Mouse (Mus musculus) small intestine, adult 2 months (tissue): ENCODE results near the gene Lsamp. TPM values are rescaled to one million over a fixed set of nuclear protein-coding genes. Genes with fewer than 3 reads are reported as not detected.

ENCODE experiments used
- H3K27ac ChIP-seq: fragments of 200-500 bp; 2 replicates; pipeline ENCODE4 v1.5.1; 2012; ENCODE audit warnings: low read depth, low read length, control low read depth, inconsistent platforms; ENCODE audit not compliant: insufficient read depth
- H3K27me3 ChIP-seq: fragments of 200-500 bp; 2 replicates; pipeline ENCODE4 v1.6.1; 2012; ENCODE audit warnings: mild to moderate bottlenecking, moderate library complexity, low read length, inconsistent platforms; ENCODE audit not compliant: control insufficient read depth, insufficient read depth
- H3K36me3 ChIP-seq: fragments of 200-500 bp; 2 replicates; pipeline ENCODE4 v1.6.1; 2012; ENCODE audit warnings: mild to moderate bottlenecking, low read length, control low read depth, inconsistent platforms; ENCODE audit not compliant: control insufficient read depth, insufficient read depth
- H3K4me1 ChIP-seq: fragments of 200-500 bp; 2 replicates; pipeline ENCODE4 v1.6.1; 2012; ENCODE audit warnings: low read length, inconsistent platforms, mixed read lengths; ENCODE audit not compliant: control insufficient read depth, insufficient read depth, insufficient read length
- H3K4me3 ChIP-seq: fragments of 200-500 bp; 2 replicates; pipeline ENCODE4 v1.5.1; 2012; ENCODE audit warnings: low read depth, mild to moderate bottlenecking, control low read depth, inconsistent platforms, low read length, moderate library complexity
- CTCF ChIP-seq: fragments of 200-500 bp; IDR thresholded peaks from 2 replicates; pipeline ENCODE4 v1.5.1; 2012; ENCODE audit warnings: low read depth, mild to moderate bottlenecking, control low read depth, inconsistent platforms, low read length, moderate library complexity, mixed read lengths; ENCODE audit not compliant: insufficient replicate concordance, insufficient read length; ENCODE audit errors: extremely low read depth
- POLR2A ChIP-seq: fragments of 200-500 bp; IDR thresholded peaks from 2 replicates; pipeline ENCODE4 v1.6.1; 2012; ENCODE audit warnings: low read depth, mild to moderate bottlenecking, control low read depth, inconsistent platforms, low read length, moderate library complexity
- WGBS: fragments of 180-500 bp; shearing (Covaris S2); methylation state at CpG from one replicate; pipeline ENCODE4 v1.1.7; 2018; 5-methylcytosine and 5-hydroxymethylcytosine counted together
- polyA plus RNA-seq: library from polyadenylated mRNA; depleted of rRNA; stranded (reverse); fragments of >200 nt; gene quantifications from 2 replicates; pipeline ENCODE4 v1.2.3, GENCODE M21; 2012; rRNA removed

The Lsamp gene
- polyA plus RNA-seq, result 0.08 and 0.09 TPM in 2 replicates

- H3K36me3 ChIP-seq, result no peaks in the 10 kb centered on the region
- peak within 1 kb of the TSS; percentile 46 for H3K4me3 ChIP-seq
- 4% methylated on average over 24 of the region's 24 CpGs for WGBS
- H3K27ac ChIP-seq, result no peak within 1 kb of the TSS
- TF ChIP-seq CTCF (peak; percentile 22; the same call in 1 of the 2 replicates), POLR2A (no peak)
- H3K27me3 ChIP-seq, result no peaks in the 10 kb centered on the region
- H3K4me1 ChIP-seq, result no peaks in the 10 kb centered on the region
Observed at GRCm38 (mm10) chr16:39984205-39984634, at the start of gene Lsamp. Gene Lsamp, plus strand, starts transcription at chr16:39984361.

- H3K36me3 ChIP-seq, result no peaks in the 10 kb centered on the region
- 96% methylated on average over 2 of the region's 2 CpGs for whole genome bisulfite sequencing
- H3K4me1 ChIP-seq, result no peaks in the 10 kb centered on the region
- H3K4me3 ChIP-seq, result no peak overlapping the region
- TF ChIP-seq POLR2A (no peak), CTCF (no peak)
- H3K27me3 ChIP-seq, result no peaks in the 10 kb centered on the region
- H3K27ac ChIP-seq, result no peak overlapping the region
Observed at GRCm38 (mm10) chr16:39957686-39958085, 26.5 kb upstream of the Lsamp start.

- H3K27me3 ChIP-seq, result no peaks in the 10 kb centered on the region
- no peak overlapping the region for H3K27ac ChIP-seq
- no peaks in the 10 kb centered on the region for H3K4me1 ChIP-seq
- 43% methylated on average over 1 of the region's 1 CpGs for WGBS
- no peak overlapping the region for H3K4me3 ChIP-seq
- no peaks in the 10 kb centered on the region for H3K36me3 ChIP-seq
- TF ChIP-seq POLR2A (no peak), CTCF (no peak)
Observed at GRCm38 (mm10) chr16:39972712-39973111, 11.4 kb upstream of the Lsamp start.

GRCm38 (mm10) chr16:39984635-39985291, 602 bp downstream of the Lsamp start:
- Histone ChIP-seq H3K36me3 (no peaks in the 10 kb centered on the region), H3K27me3 (no peaks in the 10 kb centered on the region), H3K4me3 (peak overlapping the region; percentile 46), H3K4me1 (no peaks in the 10 kb centered on the region), H3K27ac (no peak overlapping the region)
- TF ChIP-seq POLR2A, result no peak
- no peak for TF ChIP-seq CTCF
- WGBS, result 4% methylated on average over 29 of the region's 29 CpGs

- Histone ChIP-seq H3K4me3 (no peak overlapping the region), H3K27me3 (no peaks in the 10 kb centered on the region), H3K27ac (no peak overlapping the region), H3K36me3 (no peaks in the 10 kb centered on the region), H3K4me1 (no peaks in the 10 kb centered on the region)
- TF ChIP-seq CTCF, result no peak
- no peak for TF ChIP-seq POLR2A
- 29% methylated on average over 2 of the region's 2 CpGs for WGBS
Observed at GRCm38 (mm10) chr16:39988466-39988865, 4.3 kb downstream of the Lsamp start.

- H3K36me3 ChIP-seq, result no peaks in the 10 kb centered on the region
- no peak overlapping the region for H3K27ac ChIP-seq
- no peaks in the 10 kb centered on the region for H3K4me1 ChIP-seq
- WGBS, result 82% methylated on average over 5 of the region's 5 CpGs
- H3K4me3 ChIP-seq, result no peak overlapping the region
- no peak for TF ChIP-seq POLR2A
- TF ChIP-seq CTCF, result no peak
- no peaks in the 10 kb centered on the region for H3K27me3 ChIP-seq
Observed at GRCm38 (mm10) chr16:39994821-39995220, 10.7 kb downstream of the Lsamp start.

GRCm38 (mm10) chr16:40008800-40009199, 24.6 kb downstream of the Lsamp start:
- H3K27me3 ChIP-seq, result no peaks in the 10 kb centered on the region
- H3K36me3 ChIP-seq, result no peaks in the 10 kb centered on the region
- no peak overlapping the region for H3K27ac ChIP-seq
- no peak for TF ChIP-seq CTCF
- TF ChIP-seq POLR2A, result no peak
- 32% methylated on average over 2 of the region's 2 CpGs for WGBS
- no peaks in the 10 kb centered on the region for H3K4me1 ChIP-seq
- H3K4me3 ChIP-seq, result no peak overlapping the region
